Mouse (Mus musculus) brain, adult 2 months (tissue): ENCODE measurements around the gene Opn4.

Experiments
- DNase-seq: peaks from one replicate; pipeline ENCODE4 v3.0.0; 2011; ENCODE audit warnings: low read depth, low spot score

Opn4 gene

DNA sequence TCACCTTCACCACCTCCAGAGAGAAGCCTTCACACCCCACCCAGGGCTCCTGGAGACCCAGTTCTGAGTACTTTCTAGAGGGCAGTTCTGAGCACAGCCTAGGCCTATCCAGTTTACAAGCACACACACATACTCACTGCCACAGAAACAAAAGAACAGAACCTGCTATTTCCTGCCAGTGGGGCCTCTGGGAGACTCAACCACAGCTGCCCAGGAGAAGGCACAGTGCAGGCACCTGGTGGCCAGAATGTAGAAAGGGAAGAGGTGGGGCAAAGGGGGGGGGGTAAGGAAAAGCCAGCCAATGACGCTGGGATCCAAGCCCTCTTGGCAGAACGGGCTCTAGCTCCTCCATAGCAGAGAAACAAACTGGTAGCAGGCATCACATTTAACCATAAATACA is 37.5 kb downstream of the Opn4 start:
- no peak for DNase-seq

DNA sequence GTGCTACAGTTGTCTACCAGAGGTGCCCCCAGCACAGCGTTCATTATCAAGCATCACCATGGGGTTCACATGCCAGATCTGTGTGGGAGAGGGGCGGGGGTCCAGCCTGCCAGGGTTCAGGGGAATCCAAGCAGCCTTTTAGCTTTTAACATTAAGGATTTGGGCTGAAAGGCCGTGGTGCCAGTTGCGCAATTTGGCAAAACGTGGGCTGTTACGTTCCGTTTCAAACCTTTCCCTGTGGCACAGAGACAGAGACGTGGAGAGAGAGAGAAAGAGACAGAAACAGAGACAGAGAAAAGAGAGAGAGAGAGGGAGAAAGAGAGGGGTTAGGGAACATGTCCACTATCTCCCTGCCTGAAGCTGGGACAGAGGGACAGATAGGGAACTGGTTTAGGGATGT is 38.3 kb downstream of the Opn4 start:
- no peak for DNase-seq

DNA sequence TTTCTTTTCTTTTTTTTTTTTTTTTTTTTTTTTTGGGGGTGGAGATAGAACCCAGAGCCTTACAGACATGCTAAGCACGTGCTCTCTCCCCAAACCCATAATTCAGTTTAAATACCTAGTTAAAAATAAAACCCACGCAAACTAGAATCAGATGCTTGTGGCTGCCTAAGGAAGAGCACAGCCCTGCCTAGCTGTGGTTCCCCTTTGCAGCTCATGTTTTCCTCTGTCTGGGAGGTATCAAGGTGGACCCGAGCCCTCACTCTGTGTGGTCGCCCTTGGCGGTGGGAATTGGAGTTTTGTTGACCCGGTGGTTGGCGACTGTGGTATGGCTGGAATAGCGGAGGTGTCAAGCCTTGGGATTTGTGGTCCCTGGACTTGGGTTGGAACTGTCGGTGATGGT is 41.0 kb downstream of the Opn4 start:
- no peak for DNase-seq

DNA sequence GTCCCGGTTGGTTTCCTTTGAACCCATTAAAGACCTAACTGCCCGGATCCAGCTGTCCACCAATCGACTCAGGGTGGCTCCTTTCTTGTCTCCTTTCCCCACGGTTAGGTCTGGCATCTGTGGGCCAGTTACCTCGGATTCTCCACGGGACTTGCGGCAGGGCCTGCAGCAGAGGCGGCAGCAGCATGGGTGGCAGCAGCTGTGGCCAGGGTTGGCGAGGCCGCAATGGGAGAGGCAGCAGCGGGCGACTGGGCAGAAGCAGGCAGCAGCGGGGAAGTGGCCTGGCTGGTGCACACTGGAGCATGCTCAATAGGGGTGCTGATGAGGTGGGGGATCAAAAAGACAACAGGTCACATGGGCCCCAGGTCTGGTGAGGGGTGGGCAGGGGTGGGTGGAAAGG is 44.7 kb downstream of the Opn4 start:
- no peak for DNase-seq

DNA sequence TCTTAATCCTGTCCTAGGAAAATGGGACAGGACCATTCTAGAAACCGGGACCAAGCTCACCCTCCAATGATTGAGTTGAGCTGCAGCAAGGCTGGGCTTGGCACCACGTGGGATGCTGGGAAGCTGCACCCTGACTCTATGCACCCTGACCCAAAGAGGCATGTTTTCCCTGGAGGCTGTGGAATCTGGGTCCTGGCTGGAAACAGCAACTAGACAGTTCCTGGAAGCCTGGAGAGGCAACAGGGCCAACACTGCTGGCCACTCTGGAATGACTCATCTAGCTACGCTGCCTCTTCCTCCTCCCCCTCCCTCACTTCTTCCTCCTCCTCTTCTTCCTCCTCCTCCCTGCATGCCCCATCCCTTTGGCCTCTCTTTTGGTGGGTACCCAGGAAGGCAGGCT is 45.9 kb downstream of the Opn4 start:
- DNase-seq: no peak

DNA sequence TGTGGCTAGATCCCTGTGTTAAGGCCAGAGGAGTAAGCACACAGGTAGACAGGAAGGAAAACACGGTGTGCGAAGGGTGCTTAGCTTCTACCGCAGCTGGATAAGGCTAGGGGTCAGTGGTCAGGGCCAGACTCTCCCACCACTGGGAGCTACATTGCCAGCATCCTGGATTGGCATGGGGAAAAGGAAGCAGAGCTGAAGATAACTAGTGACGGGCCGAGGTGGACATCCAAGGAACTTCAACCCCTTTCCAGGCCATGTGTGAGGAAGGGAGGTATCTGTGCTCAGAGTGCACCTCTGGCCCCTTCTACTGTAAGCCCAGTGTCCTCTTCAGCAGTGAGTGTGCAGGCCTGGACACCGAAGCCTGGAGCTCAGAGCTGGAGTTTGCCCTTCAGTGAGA is 46.5 kb downstream of the Opn4 start:
- DNase-seq: no peak

DNA sequence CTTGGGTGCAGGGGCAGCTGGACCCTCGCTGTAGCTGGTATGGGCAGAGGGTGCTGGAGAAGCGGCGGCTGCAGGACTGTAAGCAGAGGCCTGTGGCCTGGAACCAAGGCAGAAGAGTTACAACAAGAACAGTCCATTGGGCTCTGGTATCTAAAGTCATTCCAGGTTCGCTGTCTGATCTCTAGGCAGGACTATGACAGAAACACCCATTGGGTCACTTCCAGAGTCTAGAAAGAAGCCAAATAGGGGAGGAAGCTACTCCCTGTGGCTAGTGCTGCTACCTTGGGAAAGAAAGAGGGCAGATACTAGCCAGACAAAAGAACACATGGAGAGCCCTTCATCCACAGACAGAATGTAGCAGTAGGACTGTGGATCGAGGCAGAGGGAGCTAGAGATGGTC is 47.7 kb downstream of the Opn4 start:
- DNase-seq: no peak

DNA sequence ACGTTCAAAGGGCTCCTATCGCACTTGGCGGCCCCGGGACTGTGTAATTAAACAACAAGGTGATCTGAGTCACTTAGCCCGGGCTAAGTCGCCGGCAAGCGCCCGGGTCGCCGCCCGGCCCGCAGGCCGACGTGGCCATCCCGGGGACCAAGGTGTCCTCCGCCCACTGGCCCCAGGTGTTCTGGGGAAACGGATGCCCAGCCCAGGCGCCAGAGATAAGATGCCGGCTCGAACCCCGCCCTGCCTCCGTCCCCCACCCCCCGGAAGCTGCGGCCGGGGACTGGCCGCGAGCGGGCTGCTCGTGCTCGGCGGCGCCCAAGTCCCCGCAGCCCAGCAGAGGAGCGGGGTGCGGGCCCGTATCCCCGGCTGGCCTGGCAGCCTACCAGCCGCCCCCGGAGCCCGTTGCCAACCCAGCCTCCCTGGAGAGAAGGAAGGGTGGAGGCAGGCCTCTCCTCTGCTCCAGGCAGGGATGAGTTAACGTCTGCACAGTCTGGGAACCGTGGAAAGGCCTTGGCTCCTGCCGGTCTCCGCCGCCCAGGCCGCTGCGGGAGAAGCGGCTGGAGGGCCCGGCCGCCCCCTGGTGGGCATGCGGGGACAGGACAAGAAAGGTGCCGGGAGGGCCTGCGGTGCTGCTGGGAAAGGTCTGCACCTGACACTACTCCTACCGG is 50.8 kb downstream of the Opn4 start:
- DNase-seq: peak; percentile 95

DNA sequence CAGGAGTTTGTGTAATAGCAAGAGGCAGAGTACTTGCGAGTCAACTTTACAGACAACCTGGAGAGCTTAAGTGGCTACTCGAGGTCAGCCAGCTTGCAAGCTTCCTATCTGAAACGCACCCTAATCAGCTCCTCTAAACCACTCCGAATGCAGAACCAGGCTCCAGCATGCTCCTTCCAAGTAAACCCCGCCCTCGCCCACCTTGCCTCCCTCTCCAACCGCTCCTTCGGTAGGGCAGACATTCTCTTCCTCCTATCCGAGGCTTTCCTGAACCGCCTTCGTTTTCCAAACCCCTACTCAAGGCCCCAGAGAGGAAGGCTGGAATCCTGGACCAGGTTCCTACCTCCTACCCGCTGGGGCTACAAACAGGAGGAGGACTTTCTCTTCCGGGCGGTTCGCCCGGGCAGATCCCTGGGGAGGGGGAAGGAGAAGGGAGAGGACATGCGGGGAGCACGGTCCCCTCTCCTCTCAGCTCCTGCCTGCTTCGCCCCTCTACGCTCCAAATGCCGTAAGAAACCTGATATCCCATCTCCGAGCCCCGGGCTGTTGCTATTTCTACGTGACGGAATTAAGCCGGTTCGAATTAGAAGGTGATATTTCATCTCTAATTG is 51.4 kb downstream of the Opn4 start:
- peak; percentile 87 for DNase-seq

DNA sequence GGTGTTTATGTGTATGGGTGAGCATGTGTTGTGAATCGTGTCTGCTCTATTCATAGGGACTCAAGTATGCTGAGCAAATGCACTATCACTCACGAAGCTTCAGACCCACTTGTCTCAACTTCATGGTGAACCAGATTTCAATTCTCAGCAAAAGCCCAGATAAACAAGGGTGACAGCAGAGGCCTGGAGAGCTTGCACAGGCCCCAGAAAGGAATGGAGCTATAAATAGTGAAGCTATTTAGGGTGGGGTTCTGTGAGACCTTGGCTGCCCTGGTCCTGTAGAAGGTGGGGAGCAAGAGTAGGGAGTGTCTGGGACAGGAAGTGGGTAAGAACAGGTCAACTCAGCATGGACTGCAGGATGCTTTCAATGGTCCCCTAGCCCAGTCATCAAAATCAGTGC is 55.4 kb downstream of the Opn4 start:
- peak; percentile 25 for DNase-seq

DNA sequence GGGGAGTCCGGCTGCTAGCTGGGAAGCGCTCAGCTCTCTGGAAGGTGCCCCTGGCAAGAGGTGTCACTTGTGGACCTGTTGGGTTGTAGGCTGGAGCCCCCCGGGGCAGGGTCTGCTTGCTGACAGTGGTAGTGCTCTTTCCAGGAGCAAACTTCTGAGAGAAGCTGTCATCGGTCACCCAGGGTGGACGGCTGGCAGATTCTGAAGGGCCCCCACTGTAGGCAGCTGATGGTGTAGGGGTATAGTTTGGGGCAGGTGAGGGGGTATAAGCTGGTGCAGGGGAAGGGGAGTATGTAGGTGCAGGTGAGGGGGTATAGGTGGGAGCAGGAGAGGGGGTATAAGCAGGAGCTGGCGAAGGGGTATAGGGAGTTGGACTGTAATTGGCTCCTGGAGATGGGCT is 55.9 kb downstream of the Opn4 start:
- no peak for DNase-seq

DNA sequence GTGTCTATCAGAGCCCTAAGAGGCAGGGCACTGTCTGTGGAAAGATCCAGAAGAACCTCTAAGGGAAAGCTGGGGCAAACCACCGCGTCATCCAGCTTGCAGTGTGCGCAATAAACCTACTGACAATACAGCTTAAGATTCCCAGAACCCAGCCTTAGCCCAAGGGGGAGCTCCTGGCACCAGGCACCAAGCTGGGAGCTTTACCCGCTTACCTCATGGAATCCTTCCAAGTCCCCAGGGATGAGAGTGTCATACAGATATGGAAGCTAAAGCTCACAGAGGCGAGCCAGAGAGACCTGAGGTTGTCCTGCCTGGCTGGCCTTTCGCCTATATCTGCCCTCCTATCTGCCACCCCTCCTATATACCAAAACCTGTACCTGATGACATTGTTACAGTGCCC is 56.3 kb downstream of the Opn4 start:
- DNase-seq: no peak

DNA sequence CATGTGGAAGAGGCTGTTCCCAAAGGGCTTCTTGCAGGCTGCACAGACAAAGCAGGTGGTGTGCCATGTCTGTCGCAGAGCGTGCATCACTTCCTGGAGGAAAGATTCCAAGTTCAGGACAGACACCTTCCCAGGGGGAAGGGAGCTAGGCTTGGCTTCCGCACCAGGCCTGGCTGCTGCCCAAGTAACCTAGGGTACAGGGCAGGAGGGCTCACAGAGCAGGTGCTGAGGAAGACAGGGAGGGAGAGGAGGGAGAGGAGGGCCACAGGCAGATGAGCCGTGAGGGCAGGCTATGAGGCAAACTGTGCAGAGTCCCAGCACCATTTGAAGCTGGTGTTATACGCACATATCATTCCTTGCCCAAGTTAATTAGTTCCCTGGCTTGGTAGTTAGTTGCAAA is 58.0 kb downstream of the Opn4 start:
- DNase-seq: no peak

DNA sequence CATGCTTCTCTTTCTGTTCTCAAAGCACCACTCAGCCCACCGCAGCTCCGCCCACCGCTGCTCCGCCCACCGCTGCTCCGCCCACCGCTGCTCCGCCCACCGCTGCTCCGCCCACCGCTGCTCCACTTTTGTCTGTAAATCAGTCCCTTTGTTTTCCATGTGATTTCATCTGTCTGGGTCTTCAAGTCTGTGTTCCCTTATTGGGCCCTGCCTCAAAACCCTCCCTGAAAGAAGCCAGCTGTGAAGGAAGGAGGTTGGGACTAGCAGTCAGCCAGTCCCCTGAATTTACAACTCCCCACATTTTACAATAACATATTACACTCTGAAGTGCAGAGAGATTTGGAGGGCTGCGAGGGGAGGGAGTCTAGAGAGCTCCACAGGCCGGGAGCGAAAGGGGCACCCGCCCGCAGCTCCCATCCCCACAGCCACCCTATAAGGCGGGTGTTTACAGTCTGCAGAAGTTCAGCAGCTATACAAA is 59.2 kb downstream of the Opn4 start:
- peak; percentile 20 for DNase-seq
